Mouse (Mus musculus): ENCODE measurements around the gene Tacr3. TPM values are rescaled to one million over a fixed set of nuclear protein-coding genes. Genes with fewer than 3 reads are reported as not detected.

The Tacr3 gene
- total RNA-seq, 1 experiment, result 0.40 TPM

DNA sequence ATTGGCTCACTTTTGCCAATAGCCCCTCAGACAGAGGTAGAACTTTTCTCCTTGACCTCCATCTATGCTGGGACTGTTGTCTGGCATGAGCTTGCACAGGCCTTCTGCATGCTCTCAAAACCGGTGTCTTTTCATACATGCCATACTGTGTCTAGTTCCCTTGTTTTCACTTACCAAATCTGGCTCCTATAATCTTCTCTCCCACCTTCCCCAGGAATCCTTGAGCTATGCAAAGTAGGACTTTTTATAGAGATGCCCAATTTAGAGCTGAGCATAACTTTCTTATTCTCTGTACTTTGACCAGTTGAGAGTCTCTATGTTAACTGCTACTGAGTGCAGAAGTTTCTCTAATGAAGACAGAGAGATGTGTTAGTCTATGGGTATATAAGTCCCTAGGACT, 48.9 kb downstream of the Tacr3 start:
- Histone ChIP-seq H3K27ac (ENCODE audit: insufficient read depth, low read depth, low read length, poor library complexity, severe bottlenecking) (no peak overlapping the region), H3K9me3 (ENCODE audit: control insufficient read depth, insufficient read depth, low read depth, low read length) (no peaks in the 10 kb centered on the region), H3K36me3 (ENCODE audit: control insufficient read depth, insufficient read depth, low read length, poor library complexity, severe bottlenecking) (no peaks in the 10 kb centered on the region), H3K4me3 (ENCODE audit: insufficient read depth in 1 of 2, low read depth in 1 of 2, low read length in 2 of 2, poor library complexity in 1 of 2, severe bottlenecking in 1 of 2) (no peak overlapping the region), H3K9ac (ENCODE audit: insufficient read depth, low read depth, low read length, poor library complexity, severe bottlenecking) (no peak overlapping the region), H3K4me1 (ENCODE audit: control insufficient read depth in 2 of 2, insufficient read depth in 2 of 2, low read length in 2 of 2, poor library complexity in 1 of 2) (no peaks in the 10 kb centered on the region)
- DNase-seq (ENCODE audit: low read depth, low spot score), result no peak
- in situ Hi-C loops (cut with MboI; ENCODE audit: low sequenced_read_pairs in 2 of 2, unreplicated experiment in 2 of 2), result no loop called here
- no peak for TF ChIP-seq HCFC1 (IDR thresholded peaks at IDR 0.05; ENCODE audit: borderline replicate concordance, insufficient read depth, low read length)
- TF ChIP-seq ZC3H11A (IDR thresholded peaks at IDR 0.05; ENCODE audit: borderline replicate concordance, low read depth, low read length), result no peak
- TF ChIP-seq CHD2 (IDR thresholded peaks at IDR 0.05; ENCODE audit: low read depth, low read length), result no peak
- no peak for TF ChIP-seq ZNF384 (IDR thresholded peaks at IDR 0.05; ENCODE audit: low read depth, low read length)
- TF ChIP-seq MAFK (IDR thresholded peaks at IDR 0.05; ENCODE audit: insufficient read depth, low read depth, low read length), result no peak

DNA sequence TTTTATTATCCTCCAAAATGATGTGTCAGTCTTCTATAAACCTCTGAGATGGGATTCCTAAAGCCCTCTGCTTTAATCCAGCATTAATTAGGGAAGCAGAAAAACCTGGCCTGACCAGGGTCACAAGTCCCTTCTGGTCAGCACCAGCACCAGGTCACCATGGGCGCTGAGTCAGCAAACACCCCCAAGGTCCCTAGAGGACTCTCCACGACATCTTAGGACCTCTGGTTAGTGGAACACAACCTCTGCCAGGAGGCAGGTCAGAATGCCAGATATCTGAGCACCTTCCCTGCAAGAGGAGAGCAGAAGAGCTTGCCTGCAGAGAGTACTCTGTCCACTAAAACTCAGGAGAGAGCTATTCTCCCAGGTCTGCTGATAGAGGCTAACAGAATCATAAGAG, 67.0 kb downstream of the Tacr3 start:
- no peak overlapping the region for H3K27ac ChIP-seq (ENCODE audit: insufficient read depth, low read depth, low read length, poor library complexity, severe bottlenecking)
- H3K9me3 ChIP-seq (ENCODE audit: control insufficient read depth, insufficient read depth, low read depth, low read length), result no peaks in the 10 kb centered on the region
- no peaks in the 10 kb centered on the region for H3K4me1 ChIP-seq (ENCODE audit: control insufficient read depth in 2 of 2, insufficient read depth in 2 of 2, low read length in 2 of 2, poor library complexity in 1 of 2)
- H3K4me3 ChIP-seq (ENCODE audit: insufficient read depth in 1 of 2, low read depth in 1 of 2, low read length in 2 of 2, poor library complexity in 1 of 2, severe bottlenecking in 1 of 2), result no peak overlapping the region
- TF ChIP-seq ZNF384 (IDR thresholded peaks at IDR 0.05; ENCODE audit: low read depth, low read length), result no peak
- 0 out of 2 replicates have a peak, but pooled peaks have one; percentile 33 for TF ChIP-seq MAFK (IDR thresholded peaks at IDR 0.05; ENCODE audit: insufficient read depth, low read depth, low read length)
- no peak for TF ChIP-seq CHD2 (IDR thresholded peaks at IDR 0.05; ENCODE audit: low read depth, low read length)
- in situ Hi-C loops (cut with MboI; ENCODE audit: low sequenced_read_pairs in 2 of 2, unreplicated experiment in 2 of 2), result no loop called here
- no peak overlapping the region for H3K9ac ChIP-seq (ENCODE audit: insufficient read depth, low read depth, low read length, poor library complexity, severe bottlenecking)
- no peak for DNase-seq (ENCODE audit: low read depth, low spot score)
- H3K36me3 ChIP-seq (ENCODE audit: control insufficient read depth, insufficient read depth, low read length, poor library complexity, severe bottlenecking), result no peaks in the 10 kb centered on the region

DNA sequence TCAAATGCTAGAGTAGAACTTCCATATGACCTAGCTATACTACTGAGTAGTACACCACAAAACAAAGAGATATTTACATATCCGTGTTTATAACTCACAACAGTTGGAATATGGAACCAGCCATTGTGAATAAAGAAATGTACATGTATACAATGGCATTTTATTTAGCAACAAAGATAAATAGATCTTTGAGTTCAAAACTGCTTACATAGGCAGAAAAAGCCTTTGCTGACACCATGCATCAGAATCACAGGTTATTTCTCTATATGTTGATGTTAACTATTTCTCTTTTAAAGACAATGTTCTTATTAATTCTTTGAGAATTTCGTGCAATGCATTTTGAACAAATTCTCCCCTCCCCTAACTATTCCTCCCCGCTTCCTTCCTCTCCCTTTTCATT, 80.1 kb downstream of the Tacr3 start:
- TF ChIP-seq MAFK (IDR thresholded peaks at IDR 0.05; ENCODE audit: insufficient read depth, low read depth, low read length), result peak; percentile 64; the same call in 1 of the 2 replicates
- TF ChIP-seq ZC3H11A (IDR thresholded peaks at IDR 0.05; ENCODE audit: borderline replicate concordance, low read depth, low read length), result no peak
- DNase-seq (ENCODE audit: low read depth, low spot score), result no peak
- Histone ChIP-seq H3K36me3 (ENCODE audit: control insufficient read depth, insufficient read depth, low read length, poor library complexity, severe bottlenecking) (no peaks in the 10 kb centered on the region), H3K27ac (ENCODE audit: insufficient read depth, low read depth, low read length, poor library complexity, severe bottlenecking) (no peak overlapping the region), H3K4me1 (ENCODE audit: control insufficient read depth in 2 of 2, insufficient read depth in 2 of 2, low read length in 2 of 2, poor library complexity in 1 of 2) (no peaks in the 10 kb centered on the region), H3K9me3 (ENCODE audit: control insufficient read depth, insufficient read depth, low read depth, low read length) (no peaks in the 10 kb centered on the region), H3K9ac (ENCODE audit: insufficient read depth, low read depth, low read length, poor library complexity, severe bottlenecking) (no peak overlapping the region), H3K4me3 (ENCODE audit: insufficient read depth in 1 of 2, low read depth in 1 of 2, low read length in 2 of 2, poor library complexity in 1 of 2, severe bottlenecking in 1 of 2) (no peak overlapping the region)
- in situ Hi-C loops (cut with MboI; ENCODE audit: low sequenced_read_pairs in 2 of 2, unreplicated experiment in 2 of 2), result no loop called here

DNA sequence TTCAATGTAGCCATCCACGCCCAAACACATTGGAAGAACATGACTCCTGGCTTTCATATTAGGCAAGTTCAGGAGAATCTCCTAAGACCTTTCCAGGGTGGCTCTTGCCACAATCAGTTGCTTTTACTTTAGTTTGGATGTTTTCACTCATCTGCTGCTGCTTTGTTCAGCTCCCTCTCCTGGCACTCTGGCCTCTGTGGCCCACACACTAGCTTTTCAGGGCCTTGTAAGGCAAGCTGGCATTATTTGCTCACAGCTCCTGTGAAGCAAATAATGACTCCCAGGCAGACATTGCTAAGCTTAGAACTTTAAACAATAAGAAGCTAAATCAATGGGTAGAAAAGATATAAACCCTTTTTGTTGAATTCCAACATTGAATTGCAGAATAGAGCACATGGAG, 105.9 kb downstream of the Tacr3 start:
- TF ChIP-seq ZC3H11A (IDR thresholded peaks at IDR 0.05; ENCODE audit: borderline replicate concordance, low read depth, low read length), result no peak
- TF ChIP-seq CHD2 (IDR thresholded peaks at IDR 0.05; ENCODE audit: low read depth, low read length), result no peak
- no peak for TF ChIP-seq HCFC1 (IDR thresholded peaks at IDR 0.05; ENCODE audit: borderline replicate concordance, insufficient read depth, low read length)
- TF ChIP-seq ZNF384 (IDR thresholded peaks at IDR 0.05; ENCODE audit: low read depth, low read length), result no peak
- TF ChIP-seq MAFK (IDR thresholded peaks at IDR 0.05; ENCODE audit: insufficient read depth, low read depth, low read length), result no peak
- H3K4me1 ChIP-seq (ENCODE audit: control insufficient read depth in 2 of 2, insufficient read depth in 2 of 2, low read length in 2 of 2, poor library complexity in 1 of 2), result no peaks in the 10 kb centered on the region
- H3K27ac ChIP-seq (ENCODE audit: insufficient read depth, low read depth, low read length, poor library complexity, severe bottlenecking), result no peak overlapping the region
- in situ Hi-C loops (cut with MboI; ENCODE audit: low sequenced_read_pairs in 2 of 2, unreplicated experiment in 2 of 2), result no loop called here
- H3K9me3 ChIP-seq (ENCODE audit: control insufficient read depth, insufficient read depth, low read depth, low read length), result no peaks in the 10 kb centered on the region
- no peak for DNase-seq (ENCODE audit: low read depth, low spot score)
- no peak overlapping the region for H3K9ac ChIP-seq (ENCODE audit: insufficient read depth, low read depth, low read length, poor library complexity, severe bottlenecking)
- no peak overlapping the region for H3K4me3 ChIP-seq (ENCODE audit: insufficient read depth in 1 of 2, low read depth in 1 of 2, low read length in 2 of 2, poor library complexity in 1 of 2, severe bottlenecking in 1 of 2)
- H3K36me3 ChIP-seq (ENCODE audit: control insufficient read depth, insufficient read depth, low read length, poor library complexity, severe bottlenecking), result no peaks in the 10 kb centered on the region

DNA sequence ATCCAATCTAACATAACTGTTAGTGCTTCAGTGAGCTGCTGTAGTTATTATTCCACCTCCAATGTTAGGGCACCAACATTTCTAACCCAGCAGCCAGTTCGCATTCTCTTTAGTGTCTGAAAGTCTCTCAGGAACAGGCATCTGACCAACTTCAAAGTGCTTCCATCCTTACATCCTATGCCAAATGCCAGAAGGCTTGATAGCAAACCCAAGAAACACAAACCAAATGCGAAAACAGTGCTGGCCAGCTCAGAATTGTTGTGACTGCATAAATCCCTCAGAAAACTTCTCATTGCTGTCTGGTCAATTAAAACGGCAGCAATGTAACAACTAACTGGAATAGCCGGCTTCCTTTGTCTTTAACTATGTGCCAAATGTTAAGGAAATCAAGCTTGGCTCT, 106.7 kb downstream of the Tacr3 start:
- in situ Hi-C loops (cut with MboI; ENCODE audit: low sequenced_read_pairs in 2 of 2, unreplicated experiment in 2 of 2), result no loop called here
- no peak overlapping the region for H3K27ac ChIP-seq (ENCODE audit: insufficient read depth, low read depth, low read length, poor library complexity, severe bottlenecking)

More for the DNA sequence above, 106.7 kb downstream of the Tacr3 start:
- TF ChIP-seq ZNF384 (IDR thresholded peaks at IDR 0.05; ENCODE audit: low read depth, low read length) (no peak), MAFK (IDR thresholded peaks at IDR 0.05; ENCODE audit: insufficient read depth, low read depth, low read length) (no peak), HCFC1 (IDR thresholded peaks at IDR 0.05; ENCODE audit: borderline replicate concordance, insufficient read depth, low read length) (no peak), ZC3H11A (IDR thresholded peaks at IDR 0.05; ENCODE audit: borderline replicate concordance, low read depth, low read length) (no peak), CHD2 (IDR thresholded peaks at IDR 0.05; ENCODE audit: low read depth, low read length) (no peak)
- DNase-seq (ENCODE audit: low read depth, low spot score), result no peak
- H3K4me1 ChIP-seq (ENCODE audit: control insufficient read depth in 2 of 2, insufficient read depth in 2 of 2, low read length in 2 of 2, poor library complexity in 1 of 2), result no peaks in the 10 kb centered on the region
- H3K9ac ChIP-seq (ENCODE audit: insufficient read depth, low read depth, low read length, poor library complexity, severe bottlenecking), result no peak overlapping the region
- no peaks in the 10 kb centered on the region for H3K36me3 ChIP-seq (ENCODE audit: control insufficient read depth, insufficient read depth, low read length, poor library complexity, severe bottlenecking)
- H3K9me3 ChIP-seq (ENCODE audit: control insufficient read depth, insufficient read depth, low read depth, low read length), result no peaks in the 10 kb centered on the region
- H3K4me3 ChIP-seq (ENCODE audit: insufficient read depth in 1 of 2, low read depth in 1 of 2, low read length in 2 of 2, poor library complexity in 1 of 2, severe bottlenecking in 1 of 2), result no peak overlapping the region

Data from ES-E14 (cell line).